Mouse (Mus musculus) forebrain, embryonic 14.5 days (tissue): Measurements from ENCODE around the gene Gm49398. TPM values are rescaled to one million over a fixed set of nuclear protein-coding genes. Genes with fewer than 3 reads are reported as not detected.
A peak's percentile ranks its signal among the peaks of the same experiment; 100 is the strongest.

ENCODE experiments used
- ATAC-seq: fragments of 200-750 bp; cut with Nextera tagmentation; 2 replicates; pipeline ENCODE4 v1.8.0; 2017; ENCODE audit warnings: mild to moderate bottlenecking, moderate library complexity
- DNase-seq: peaks from one replicate; pipeline ENCODE4 v3.0.0-alpha.2; 2015; ENCODE audit warnings: low spot score
- H3K27ac ChIP-seq: fragments of 300-500 bp; sonication (generic); 2 replicates; pipeline ENCODE4 v1.5.1; 2014; ENCODE audit warnings: low read depth, mild to moderate bottlenecking, control low read depth, low read length, moderate library complexity
- H3K27me3 ChIP-seq: fragments of 300-500 bp; sonication (generic); replicated peaks from 2 replicates; pipeline ENCODE4 v1.6.1; 2014; ENCODE audit warnings: low read length, control low read depth, mixed read lengths; ENCODE audit not compliant: control insufficient read depth, insufficient read depth
- H3K36me3 ChIP-seq: fragments of 300-500 bp; sonication (generic); 2 replicates; pipeline ENCODE4 v1.6.1; 2014; ENCODE audit warnings: low read length, control low read depth; ENCODE audit not compliant: control insufficient read depth, insufficient read depth
- H3K4me1 ChIP-seq: fragments of 300-500 bp; sonication (generic); 2 replicates; pipeline ENCODE4 v1.6.1; 2014; ENCODE audit warnings: antibody characterized with exemption, low read length, control low read depth; ENCODE audit not compliant: control insufficient read depth, insufficient read depth
- H3K4me2 ChIP-seq: fragments of 300-500 bp; sonication (generic); 2 replicates; pipeline ENCODE4 v1.6.1; 2014; ENCODE audit warnings: mild to moderate bottlenecking, control low read depth, low read length
- H3K4me3 ChIP-seq: fragments of 300-500 bp; sonication (generic); 2 replicates; pipeline ENCODE4 v1.5.1; 2014; ENCODE audit warnings: low read depth, low read length, control low read depth
- H3K9ac ChIP-seq: fragments of 300-500 bp; sonication (generic); 2 replicates; pipeline ENCODE4 v1.6.1; 2014; ENCODE audit warnings: mild to moderate bottlenecking, low read length, control low read depth, moderate library complexity
- H3K9me3 ChIP-seq: fragments of 300-500 bp; sonication (generic); replicated peaks from 2 replicates; pipeline ENCODE4 v1.6.1; 2016; ENCODE audit warnings: low read length, control low read depth, mixed read lengths; ENCODE audit not compliant: control insufficient read depth
- WGBS: fragments of 180-500 bp; shearing (Covaris S2); extraction: QIAGEN DNeasy Blood & Tissue Kit; methylation state at CpG from one replicate; pipeline ENCODE4 v1.1.7; 2014; 5-methylcytosine and 5-hydroxymethylcytosine counted together
- microRNA-seq: library from miRNA; unstranded; fragments of <30 nt; microRNA quantifications from one replicate; pipeline ENCODE4, GENCODE M21; 2016
- polyA plus RNA-seq: library from polyadenylated mRNA; unstranded; fragments of >200 nt; fragmentation: Nextera tagmentation; extraction: Ambion mirVana; gene quantifications from 2 replicates; pipeline ENCODE4 v1.2.1, GENCODE M21; 2014

Gene Gm49398
- not detected in 2 replicates for polyA plus RNA-seq

- ATAC-seq (no peak), DNase-seq (no peak)
- no peaks in the 10 kb centered on the region for H3K27me3 ChIP-seq
- H3K36me3 ChIP-seq = no peaks in the 10 kb centered on the region
- H3K4me2 ChIP-seq = no peak within 1 kb of the TSS
- peaks cover 17% of the 10 kb centered on the region; the same call in 1 of the 2 replicates for H3K9me3 ChIP-seq
- no peak within 1 kb of the TSS for H3K4me3 ChIP-seq
- no peak within 1 kb of the TSS for H3K27ac ChIP-seq
- H3K9ac ChIP-seq = no peak within 1 kb of the TSS
- H3K4me1 ChIP-seq = no peaks in the 10 kb centered on the region
- WGBS = 81% methylated on average over 2 of the region's 2 CpGs
Measured at GRCm38 (mm10) chr13:61288739-61289138, at the start of gene Gm49398. Gene Gm49398, minus strand, starts transcription at chr13:61288839.

GRCm38 (mm10) chr13:61255258-61255657 lies 33.4 kb downstream of the Gm49398 start, which contains the start of gene Cts8:
Gene Cts8, minus strand, starts transcription at chr13:61255358.
- no peak within 1 kb of the TSS for H3K27ac ChIP-seq
- no peaks in the 10 kb centered on the region for H3K27me3 ChIP-seq
- H3K9ac ChIP-seq = no peak within 1 kb of the TSS
- H3K4me2 ChIP-seq = no peak within 1 kb of the TSS
- 85% methylated on average over 2 of the region's 2 CpGs for WGBS
- no peaks in the 10 kb centered on the region for H3K4me1 ChIP-seq
- ATAC-seq (no peak), DNase-seq (no peak)
- no peaks in the 10 kb centered on the region for H3K36me3 ChIP-seq
- H3K9me3 ChIP-seq = peaks cover 3% of the 10 kb centered on the region
- H3K4me3 ChIP-seq = no peak within 1 kb of the TSS

GRCm38 (mm10) chr13:61241076-61241947 lies 47.3 kb downstream of the Gm49398 start:
- no peaks in the 10 kb centered on the region for H3K4me1 ChIP-seq
- WGBS = 63% methylated on average over 13 of the region's 13 CpGs

GRCm38 (mm10) chr13:61203310-61203709 lies 85.3 kb downstream of the Gm49398 start, which contains the start of gene Cts6:
Gene Cts6, minus strand, starts transcription at chr13:61203410.
- Histone ChIP-seq H3K27ac (no peak within 1 kb of the TSS), H3K27me3 (no peaks in the 10 kb centered on the region), H3K9me3 (peaks cover 31% of the 10 kb centered on the region), H3K9ac (no peak within 1 kb of the TSS), H3K4me2 (no peak within 1 kb of the TSS), H3K36me3 (no peaks in the 10 kb centered on the region), H3K4me1 (no peaks in the 10 kb centered on the region), H3K4me3 (no peak within 1 kb of the TSS)
- no peak for DNase-seq
- no peak for ATAC-seq
- WGBS = 97% methylated on average over 3 of the region's 3 CpGs

More at GRCm38 (mm10) chr13:61241076-61241947, 47.3 kb downstream of the Gm49398 start:
- Histone ChIP-seq H3K4me2 (no peak overlapping the region), H3K9ac (no peak overlapping the region), H3K27me3 (no peaks in the 10 kb centered on the region), H3K27ac (no peak overlapping the region), H3K9me3 (peaks cover 12% of the 10 kb centered on the region), H3K4me3 (no peak overlapping the region), H3K36me3 (no peaks in the 10 kb centered on the region)
- DNase-seq (peak; percentile 0), ATAC-seq (no peak)

Small RNA genes within 50 kb of the gene (microRNA-seq; reads per million reads assigned to microRNA genes)
- gene Gm27704 = not detected

Other genes with a start within 250 kb of the Gm49398 start
- not detected in 2 replicates for gene Ctsq, start 248.2 kb downstream of the Gm49398 start, polyA plus RNA-seq
- not detected in 2 replicates for gene Ctsr, start 124.6 kb downstream of the Gm49398 start, polyA plus RNA-seq
- gene Cts6, start 85.4 kb downstream of the Gm49398 start, polyA plus RNA-seq = not detected in 2 replicates
- not detected in 2 replicates for gene Cts8, start 33.5 kb downstream of the Gm49398 start, polyA plus RNA-seq
- gene Cts7, start 69.4 kb upstream of the Gm49398 start, polyA plus RNA-seq = not detected in 2 replicates